Mouse (Mus musculus): ENCODE measurements around the gene Tceanc2.

The Tceanc2 gene

DNA sequence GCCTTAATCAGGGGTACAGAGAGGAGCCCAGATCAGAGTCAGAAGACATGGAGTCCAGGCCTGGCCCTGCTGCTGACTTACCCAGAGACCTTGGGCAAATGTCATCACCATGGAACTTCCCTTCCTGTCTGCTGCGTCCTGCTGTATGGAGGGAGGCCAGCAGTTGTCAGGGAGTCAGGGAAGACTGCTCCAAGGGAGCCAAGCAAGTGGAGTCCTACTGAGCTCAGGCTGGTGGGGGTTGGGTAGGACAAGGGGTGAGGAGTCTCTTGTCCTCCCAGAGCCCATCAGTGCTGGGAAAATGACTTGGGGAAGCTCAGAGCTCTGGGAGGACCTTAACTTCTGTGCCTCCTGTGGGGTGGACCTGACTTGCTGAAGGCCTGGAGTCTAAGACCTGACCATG, 94.6 kb downstream of the Tceanc2 start:
- DNase-seq (ENCODE audit: low spot score in 2 of 2): no peak

Measured in thymus, postnatal 10 days (tissue).